Mouse (Mus musculus) kidney, adult 2 months (tissue): Measurements from ENCODE around the gene Ugt1a9. TPM values are rescaled to one million over a fixed set of nuclear protein-coding genes. Genes with fewer than 3 reads are reported as not detected.

Experiments
- DNase-seq: peaks from one replicate; pipeline ENCODE4 v3.0.0; 2021
- H3K27ac ChIP-seq: fragments of 200-500 bp; 2 replicates; pipeline ENCODE4 v1.5.1; 2012; ENCODE audit warnings: low read depth, low read length, control low read depth, inconsistent platforms; ENCODE audit not compliant: insufficient read depth
- H3K27me3 ChIP-seq: fragments of 200-500 bp; replicated peaks from 2 replicates; pipeline ENCODE4 v1.6.1; 2012; ENCODE audit warnings: mild to moderate bottlenecking, moderate library complexity, low read length, inconsistent platforms; ENCODE audit not compliant: control insufficient read depth, insufficient read depth
- H3K36me3 ChIP-seq: fragments of 200-500 bp; 2 replicates; pipeline ENCODE4 v1.6.1; 2012; ENCODE audit warnings: mild to moderate bottlenecking, moderate library complexity, low read length, inconsistent platforms; ENCODE audit not compliant: control insufficient read depth, insufficient read depth
- H3K4me1 ChIP-seq: fragments of 200-500 bp; 2 replicates; pipeline ENCODE4 v1.6.1; 2011; ENCODE audit warnings: low read length; ENCODE audit not compliant: control insufficient read depth, insufficient read depth
- H3K4me3 ChIP-seq: fragments of 200-500 bp; 2 replicates; pipeline ENCODE4 v1.5.1; 2011; ENCODE audit warnings: mild to moderate bottlenecking, low read depth, low read length, control low read depth; ENCODE audit not compliant: insufficient read depth
- CTCF ChIP-seq: fragments of 200-500 bp; conservative IDR thresholded peaks from 2 replicates; pipeline ENCODE4 v1.5.1; 2011; ENCODE audit warnings: low read depth, mild to moderate bottlenecking, control low read depth, low read length, moderate library complexity, mixed read lengths; ENCODE audit not compliant: insufficient read depth, insufficient read length
- POLR2A ChIP-seq: fragments of 200-500 bp; IDR thresholded peaks from one replicate; pipeline ENCODE4 v1.6.1; 2011; ENCODE audit warnings: low read depth, low read length, control low read depth
- WGBS: fragments of 180-500 bp; shearing (Covaris S2); methylation state at CpG from one replicate; pipeline ENCODE4 v1.1.7; 2018; 5-methylcytosine and 5-hydroxymethylcytosine counted together
- polyA plus RNA-seq: library from polyadenylated mRNA; depleted of rRNA; stranded (reverse); fragments of >200 nt; gene quantifications from 2 replicates; pipeline ENCODE4 v1.2.3, GENCODE M21; 2012

Ugt1a9 gene
- polyA plus RNA-seq, 1 experiment: 5.1 TPM

DNA sequence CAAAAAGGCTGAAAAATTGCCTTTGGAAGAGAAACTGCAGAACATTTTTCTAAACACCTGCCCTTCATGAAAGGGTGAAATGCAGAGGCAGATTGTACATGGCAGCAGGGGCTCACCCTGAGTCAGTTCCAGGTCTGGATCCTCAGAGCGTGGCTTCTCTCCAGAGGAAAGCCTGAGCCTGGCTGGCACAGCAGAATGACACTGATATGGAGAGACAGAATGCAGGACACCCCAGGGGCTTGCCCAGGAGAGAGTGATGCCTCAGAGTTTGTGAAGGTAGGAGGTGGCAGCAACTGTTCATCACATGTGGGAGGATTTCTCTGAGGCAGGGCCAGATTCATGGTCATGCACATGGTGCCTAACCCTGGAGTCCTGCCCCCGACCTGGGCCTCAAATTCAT lies 129.4 kb downstream of the Ugt1a9 start:
- TF ChIP-seq POLR2A (no peak), CTCF (no peak)
- WGBS: 54% methylated on average over 2 of the region's 2 CpGs
- Histone ChIP-seq H3K36me3 (no peaks in the 10 kb centered on the region), H3K4me1 (peaks cover 23% of the 10 kb centered on the region), H3K27me3 (no peaks in the 10 kb centered on the region), H3K27ac (no peak overlapping the region), H3K4me3 (no peak overlapping the region)
- DNase-seq: no peak

DNA sequence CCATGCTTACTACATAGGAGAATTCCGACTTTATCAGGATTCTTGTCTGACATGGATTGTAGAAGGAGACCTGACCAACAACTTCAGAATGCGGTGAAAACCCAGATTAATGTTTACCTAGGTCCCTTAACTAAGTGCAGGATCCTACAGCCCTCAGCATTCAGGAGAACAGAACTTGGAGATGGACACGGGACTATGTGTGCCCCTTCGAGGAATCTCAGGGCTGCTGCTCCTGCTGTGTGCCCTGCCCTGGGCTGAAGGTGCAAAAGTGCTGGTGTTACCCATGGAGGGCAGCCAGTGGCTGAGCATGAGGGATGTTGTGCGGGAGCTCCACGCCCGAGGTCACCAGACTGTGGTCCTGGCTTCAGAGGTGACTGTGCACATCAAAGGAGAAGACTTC lies 129.9 kb downstream of the Ugt1a9 start, which contains the start of gene Ugt1a2:
Ugt1a2 (plus strand) TSS at position 146 of the 400 bp plus-strand sequence.
- WGBS: 40% methylated on average over 7 of the region's 7 CpGs
- Histone ChIP-seq H3K27ac (no peak within 1 kb of the TSS), H3K4me3 (no peak within 1 kb of the TSS)

DNA sequence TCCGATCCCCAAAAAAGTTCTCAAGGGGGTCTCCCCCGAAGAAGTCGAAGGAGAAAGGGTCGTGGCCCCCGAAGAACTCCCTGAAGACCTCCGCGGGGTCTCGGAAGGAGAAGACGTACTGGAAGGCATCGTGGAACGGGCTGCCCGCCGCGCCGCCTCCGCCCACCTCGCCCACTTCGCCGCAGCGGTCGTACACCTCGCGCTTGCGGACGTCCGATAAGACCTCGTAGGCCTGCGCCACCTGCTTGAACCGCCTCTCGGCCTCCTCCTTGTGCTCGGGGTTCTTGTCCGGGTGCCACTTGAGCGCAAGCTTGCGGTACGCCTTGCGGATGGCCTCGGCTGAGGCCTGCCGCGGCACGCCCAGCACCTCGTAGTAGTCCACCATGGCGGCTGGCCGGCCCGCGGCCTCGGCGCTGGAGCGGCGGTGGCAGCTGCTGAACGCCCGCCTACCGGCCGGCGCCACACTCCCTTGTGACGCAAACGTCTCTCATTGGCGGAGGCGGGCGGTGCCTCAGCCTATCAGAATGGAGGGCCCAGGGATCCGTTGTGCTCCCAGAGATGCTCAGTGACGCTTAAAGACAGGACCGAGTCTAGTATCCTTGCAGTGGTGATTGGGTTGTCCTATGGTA lies 134.8 kb downstream of the Ugt1a9 start, which contains the start of gene Dnajb3:
Dnajb3 (minus strand) TSS at position 489 of the 629 bp plus-strand sequence.
- H3K27ac ChIP-seq: no peak within 1 kb of the TSS
- peak; percentile 70 for DNase-seq
- H3K4me3 ChIP-seq: peak within 1 kb of the TSS; percentile 60
- WGBS: 19% methylated on average over 62 of the region's 62 CpGs
- peaks cover 5% of the 10 kb centered on the region; the same call in 1 of the 2 replicates for H3K4me1 ChIP-seq
- H3K36me3 ChIP-seq: no peaks in the 10 kb centered on the region
- no peak for TF ChIP-seq CTCF
- no peak for TF ChIP-seq POLR2A
- H3K27me3 ChIP-seq: no peaks in the 10 kb centered on the region

More for the DNA sequence above, 129.9 kb downstream of the Ugt1a9 start, which contains the start of gene Ugt1a2:
- no peak for TF ChIP-seq POLR2A
- no peak for TF ChIP-seq CTCF
- H3K36me3 ChIP-seq: no peaks in the 10 kb centered on the region
- DNase-seq: peak; percentile 70
- H3K4me1 ChIP-seq: peaks cover 23% of the 10 kb centered on the region
- H3K27me3 ChIP-seq: no peaks in the 10 kb centered on the region

DNA sequence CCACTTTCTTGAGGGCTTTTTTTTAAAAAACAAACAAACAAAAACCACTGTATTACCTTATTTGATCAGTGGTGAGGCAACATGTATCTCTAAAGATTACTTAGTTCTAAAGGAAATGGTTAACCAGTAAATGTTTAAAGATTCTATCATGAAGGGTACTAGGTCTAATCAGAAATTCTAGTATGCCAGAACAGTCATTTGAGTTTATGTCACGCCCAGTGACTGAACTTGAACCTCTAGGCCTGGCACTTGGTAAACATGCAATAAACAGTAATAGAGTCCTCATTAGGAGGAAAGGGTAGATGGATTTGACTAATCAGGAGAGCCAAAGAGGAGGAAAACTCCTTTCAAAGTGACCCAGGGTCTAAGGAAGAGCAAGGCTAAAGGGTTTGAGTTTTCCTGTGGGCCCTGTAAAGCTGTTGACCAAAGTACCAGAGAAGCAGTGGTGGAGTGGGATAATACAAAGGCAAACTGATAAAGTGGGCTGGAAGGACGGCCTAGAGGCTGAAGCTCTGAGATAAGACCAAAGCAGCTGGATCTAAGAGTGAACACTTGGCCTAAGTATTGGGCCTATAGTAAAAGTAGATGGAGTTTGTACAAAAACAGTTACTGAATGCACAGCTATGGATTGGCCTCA lies 136.4 kb downstream of the Ugt1a9 start:
- Histone ChIP-seq H3K27me3 (no peaks in the 10 kb centered on the region), H3K4me1 (0 out of 2 replicates have a peak, but pooled peaks cover 5% of the 10 kb centered on the region), H3K36me3 (no peaks in the 10 kb centered on the region), H3K4me3 (no peak overlapping the region), H3K27ac (no peak overlapping the region)
- TF ChIP-seq CTCF: no peak
- TF ChIP-seq POLR2A: no peak
- WGBS: 77% methylated on average over 2 of the region's 2 CpGs
- DNase-seq: no peak

DNA sequence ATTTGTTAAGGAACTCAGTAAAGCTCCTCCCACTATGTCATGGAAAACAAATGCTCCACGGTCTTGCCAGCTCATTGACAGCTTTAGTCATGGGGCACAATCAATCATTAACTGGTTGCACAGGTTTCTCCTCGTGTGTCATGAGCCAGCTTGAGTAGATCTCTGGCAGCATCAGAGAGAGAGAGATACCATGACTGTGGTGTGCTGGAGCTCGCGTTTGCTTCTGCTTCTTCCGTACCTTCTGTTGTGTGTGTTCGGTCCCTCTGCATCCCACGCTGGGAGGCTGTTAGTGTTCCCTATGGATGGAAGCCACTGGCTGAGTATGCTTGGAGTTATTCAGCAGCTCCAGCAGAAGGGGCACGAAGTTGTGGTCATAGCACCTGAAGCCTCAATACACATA lies 141.2 kb downstream of the Ugt1a9 start, which contains the start of gene Ugt1a1:
Ugt1a1 (plus strand) TSS at position 148 of the 400 bp plus-strand sequence.
- no peak for TF ChIP-seq POLR2A
- TF ChIP-seq CTCF: no peak
- H3K4me1 ChIP-seq: no peaks in the 10 kb centered on the region
- 66% methylated on average over 8 of the region's 8 CpGs for WGBS
- H3K27me3 ChIP-seq: no peaks in the 10 kb centered on the region
- no peak within 1 kb of the TSS for H3K4me3 ChIP-seq
- peak; percentile 74 for DNase-seq
- H3K27ac ChIP-seq: no peak within 1 kb of the TSS
- no peaks in the 10 kb centered on the region for H3K36me3 ChIP-seq

DNA sequence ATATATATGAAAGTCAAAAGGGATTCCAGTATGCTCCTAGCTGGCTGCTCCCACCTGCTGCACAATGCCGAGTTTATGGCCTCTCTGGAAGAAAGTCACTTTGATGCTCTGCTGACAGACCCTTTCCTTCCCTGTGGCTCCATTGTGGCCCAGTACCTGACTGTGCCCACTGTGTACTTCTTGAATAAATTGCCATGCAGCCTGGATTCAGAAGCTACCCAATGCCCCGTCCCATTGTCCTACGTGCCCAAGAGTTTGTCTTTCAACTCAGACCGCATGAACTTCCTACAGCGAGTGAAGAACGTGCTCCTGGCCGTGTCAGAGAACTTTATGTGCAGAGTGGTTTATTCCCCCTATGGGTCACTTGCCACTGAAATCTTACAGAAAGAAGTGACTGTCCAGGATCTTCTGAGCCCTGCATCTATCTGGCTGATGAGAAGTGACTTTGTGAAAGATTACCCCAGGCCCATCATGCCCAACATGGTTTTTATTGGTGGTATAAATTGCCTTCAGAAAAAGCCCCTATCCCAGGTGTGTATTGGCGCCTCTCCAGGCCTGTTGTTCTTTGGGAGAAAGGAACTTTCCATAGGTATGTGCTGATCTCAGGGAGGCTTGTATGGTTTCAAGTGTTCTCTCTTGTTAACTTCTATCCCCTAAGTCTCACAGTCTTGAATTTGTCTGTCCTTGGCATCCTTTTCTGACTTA lies 141.9 kb downstream of the Ugt1a9 start:
- TF ChIP-seq POLR2A: no peak
- TF ChIP-seq CTCF: no peak
- DNase-seq: peak; percentile 20
- H3K4me3 ChIP-seq: no peak overlapping the region

DNA sequence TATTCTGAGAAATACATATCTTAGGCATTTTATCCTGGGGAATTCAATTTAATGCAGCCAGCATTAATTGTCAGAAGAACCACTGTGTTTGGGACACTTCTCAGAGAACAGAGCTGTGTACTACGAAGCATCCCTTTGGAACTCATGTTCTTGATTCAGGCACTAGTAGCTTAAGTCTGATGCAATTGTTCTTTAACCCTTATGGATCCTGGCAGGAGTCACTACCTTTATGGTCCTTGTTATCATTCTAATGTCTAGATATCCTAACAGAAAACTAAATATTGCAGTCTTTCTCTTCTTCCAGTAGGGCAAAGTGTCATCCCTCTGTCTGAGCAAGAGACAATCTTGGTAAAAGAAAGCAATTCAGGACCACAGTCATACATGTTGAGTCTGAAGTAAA lies 142.5 kb downstream of the Ugt1a9 start:
- H3K4me3 ChIP-seq: no peak overlapping the region
- H3K4me1 ChIP-seq: no peaks in the 10 kb centered on the region
- 77% methylated on average over 1 of the region's 1 CpGs for WGBS
- H3K36me3 ChIP-seq: no peaks in the 10 kb centered on the region
- H3K27ac ChIP-seq: no peak overlapping the region
- H3K27me3 ChIP-seq: no peaks in the 10 kb centered on the region
- no peak for DNase-seq
- TF ChIP-seq CTCF (no peak), POLR2A (no peak)

More for the DNA sequence above, 141.9 kb downstream of the Ugt1a9 start:
- WGBS: 60% methylated on average over 8 of the region's 8 CpGs
- H3K27me3 ChIP-seq: no peaks in the 10 kb centered on the region
- no peaks in the 10 kb centered on the region for H3K4me1 ChIP-seq
- H3K36me3 ChIP-seq: no peaks in the 10 kb centered on the region
- no peak overlapping the region for H3K27ac ChIP-seq
